ENCODE assay signal across 16 mouse cellular contexts in genomic region chr10:99126954-99127353, GRCm38 (mm10). TPM values are rescaled to one million over a fixed set of nuclear protein-coding genes. Genes with fewer than 3 reads are reported as not detected.
A peak's percentile ranks its signal among the peaks of the same experiment; 100 is the strongest.
DNase-seq lines count a peak whose midpoint lies in the region; ATAC-seq and TF ChIP-seq lines count a peak whose summit lies in the region.
"Had no signal": no experiment of that assay in that cellular context is flagged by ENCODE, and none has a peak within 500 bp of the region (broad histone marks: within the 10 kb centered on the region; RNA-seq: fewer than 3 reads in every experiment).

No protein-coding gene starts in this region.

- no peaks in the 10 kb centered on the region for H3K27me3 ChIP-seq in heart, embryonic 10.5 days (ENCODE audit: insufficient read depth, poor library complexity, severe bottlenecking)
- H3K27me3 ChIP-seq in hindbrain, postnatal 0 days (ENCODE audit: insufficient read depth, low read length), result no peaks in the 10 kb centered on the region
- H3K27me3 ChIP-seq in midbrain, postnatal 0 days (ENCODE audit: insufficient read depth, low read length), result no peaks in the 10 kb centered on the region
- H3K27me3 ChIP-seq: limb, embryonic 15.5 days had no signal

- intact Hi-C loops in heart, postnatal 14 days (cut with DNase I), result no loop called here

- H3K9me3 ChIP-seq in heart, embryonic 10.5 days, result no peaks in the 10 kb centered on the region
- no peaks in the 10 kb centered on the region for H3K9me3 ChIP-seq in hindbrain, postnatal 0 days (ENCODE audit: low read length)
- H3K9me3 ChIP-seq in midbrain, postnatal 0 days (ENCODE audit: low read length), result no peaks in the 10 kb centered on the region
- H3K9me3 ChIP-seq: limb, embryonic 15.5 days had no signal

- H3K27ac ChIP-seq in heart, embryonic 10.5 days, result no peak overlapping the region
- no peak overlapping the region for H3K27ac ChIP-seq in hindbrain, postnatal 0 days
- no peak overlapping the region for H3K27ac ChIP-seq in midbrain, postnatal 0 days (ENCODE audit: low read depth, low read length)
- H3K27ac ChIP-seq: limb, embryonic 15.5 days had no signal

- H3K36me3 ChIP-seq in heart, embryonic 10.5 days, result peaks cover 11% of the 10 kb centered on the region; the same call in 1 of the 2 replicates
- H3K36me3 ChIP-seq in hindbrain, postnatal 0 days (ENCODE audit: insufficient read depth, low read length), result no peaks in the 10 kb centered on the region; the same call in 1 of the 2 replicates
- peaks cover 9% of the 10 kb centered on the region for H3K36me3 ChIP-seq in midbrain, postnatal 0 days (ENCODE audit: insufficient read depth, low read length)
- H3K36me3 ChIP-seq: limb, embryonic 15.5 days had no signal

- H3K9ac ChIP-seq in hindbrain, postnatal 0 days (replicated peaks; ENCODE audit: low read length), result no peak overlapping the region
- H3K9ac ChIP-seq in midbrain, postnatal 0 days (replicated peaks; ENCODE audit: low read length, poor library complexity, severe bottlenecking), result no peak overlapping the region
- H3K9ac ChIP-seq: limb, embryonic 15.5 days had no signal

- WGBS in heart, embryonic 10.5 days, result 90% methylated on average over 14 of the region's 14 CpGs
- 92% methylated on average over 14 of the region's 14 CpGs for WGBS in hindbrain, postnatal 0 days
- 92% methylated on average over 14 of the region's 14 CpGs for WGBS in midbrain, postnatal 0 days

- H3K4me2 ChIP-seq in hindbrain, postnatal 0 days (ENCODE audit: low read depth, low read length), result no peak overlapping the region
- no peak overlapping the region for H3K4me2 ChIP-seq in midbrain, postnatal 0 days (ENCODE audit: low read depth, low read length, poor library complexity, severe bottlenecking)
- H3K4me2 ChIP-seq: limb, embryonic 15.5 days had no signal

- no peak for TF ChIP-seq CTCF in hindbrain, postnatal 0 days (IDR thresholded peaks at IDR 0.05; ENCODE audit: low read depth)
- no peak for TF ChIP-seq CTCF in midbrain, postnatal 0 days (IDR thresholded peaks at IDR 0.05)

- peaks cover 13% of the 10 kb centered on the region for H3K4me1 ChIP-seq in heart, embryonic 10.5 days
- no peaks in the 10 kb centered on the region for H3K4me1 ChIP-seq in hindbrain, postnatal 0 days (ENCODE audit: insufficient read depth, low read length)
- no peaks in the 10 kb centered on the region for H3K4me1 ChIP-seq in midbrain, postnatal 0 days (ENCODE audit: insufficient read depth, low read length)

- peak; percentile 71 for DNase-seq in heart, embryonic 10.5 days (ENCODE audit: low spot score)
- DNase-seq in heart, postnatal 14 days, result no peak
- peak; percentile 66 to 77 for DNase-seq in thymus, adult 18-20 months
- DNase-seq in urinary bladder, postnatal 36 days (ENCODE audit: low spot score in 2 of 2), result no peak
- no peak for DNase-seq in hindbrain, postnatal 0 days (ENCODE audit: low spot score)
- no peak for DNase-seq in midbrain, postnatal 0 days (ENCODE audit: low spot score)
- DNase-seq: cerebellum, postnatal 14 days; gastrocnemius, postnatal 10 days; heart, postnatal 4 days; right cerebral cortex, postnatal 14 days had no signal

- peak; percentile 36 for ATAC-seq in granulocyte monocyte progenitor cell, adult 5-6 weeks (replicated peaks; ENCODE audit: poor library complexity, severe bottlenecking)
- peak; percentile 43 for ATAC-seq in megakaryocyte progenitor cell, adult 5-6 weeks (replicated peaks; ENCODE audit: poor library complexity)
- ATAC-seq in hindbrain, postnatal 0 days, result no peak
- no peak for ATAC-seq in midbrain, postnatal 0 days (ENCODE audit: low FRiP score)

- H3K4me3 ChIP-seq in heart, embryonic 10.5 days, result no peak overlapping the region
- H3K4me3 ChIP-seq in hindbrain, postnatal 0 days (ENCODE audit: low read length), result no peak overlapping the region
- no peak overlapping the region for H3K4me3 ChIP-seq in midbrain, postnatal 0 days (ENCODE audit: low read depth, low read length)
- H3K4me3 ChIP-seq: limb, embryonic 15.5 days; myocyte had no signal

RNA-seq across cellular contexts. Expression of gene Phxr2, which starts 0.8 kb away (rescaled TPM):
- not detected in 2 replicates for polyA plus RNA-seq in heart, embryonic 10.5 days (2016; fragmentation: Nextera tagmentation; extraction: Ambion mirVana)
- not detected for total RNA-seq in heart, postnatal 14 days (2021)
- total RNA-seq in granulocyte monocyte progenitor cell, adult 5-6 weeks (2014; fragmentation: Nextera tagmentation), result 0.49 TPM in 1 of 2 replicates, not detected in the other
- not detected in 2 replicates for total RNA-seq in granulocyte monocyte progenitor cell, adult 5-6 weeks (2017)
- total RNA-seq in megakaryocyte progenitor cell, adult 5-6 weeks (2015), result not detected in 2 replicates
- not detected in 2 replicates for total RNA-seq in megakaryocyte progenitor cell, adult 5-6 weeks (2017)
- not detected in 2 replicates for total RNA-seq in hindbrain, postnatal 0 days (2014; rRNA removed)
- polyA plus RNA-seq in hindbrain, postnatal 0 days (2015; fragmentation: Nextera tagmentation; extraction: Ambion mirVana), result not detected in 2 replicates
- total RNA-seq in midbrain, postnatal 0 days (2014; rRNA removed), result not detected in 2 replicates
- polyA plus RNA-seq in midbrain, postnatal 0 days (2015; fragmentation: Nextera tagmentation; extraction: Ambion mirVana), result not detected in 2 replicates
- total RNA-seq: adrenal gland, postnatal 4 days; gastrocnemius, postnatal 10 days; heart, postnatal 4 days had no signal
- polyA plus RNA-seq: large intestine, adult 2 months; limb, embryonic 15.5 days; myocyte had no signal

RNA-seq across cellular contexts. Expression of gene Galnt4, which starts 19.0 kb away (rescaled TPM):
- 6.6 TPM in 2 replicates for polyA plus RNA-seq in heart, embryonic 10.5 days (2016; fragmentation: Nextera tagmentation; extraction: Ambion mirVana)
- total RNA-seq in heart, postnatal 14 days (2021), result 1 to 10 TPM; 4.0 to 4.2 TPM
- 6.5 and 8.3 TPM in 2 replicates for total RNA-seq in granulocyte monocyte progenitor cell, adult 5-6 weeks (2014; fragmentation: Nextera tagmentation)
- total RNA-seq in granulocyte monocyte progenitor cell, adult 5-6 weeks (2017), result 12.2 and 14.5 TPM in 2 replicates
- total RNA-seq in megakaryocyte progenitor cell, adult 5-6 weeks (2015), result 8.5 and 10.8 TPM in 2 replicates
- 9.9 and 11.8 TPM in 2 replicates for total RNA-seq in megakaryocyte progenitor cell, adult 5-6 weeks (2017)
- 5.1 and 5.2 TPM in 2 replicates for total RNA-seq in hindbrain, postnatal 0 days (2014; rRNA removed)
- 3.3 and 3.4 TPM in 2 replicates for polyA plus RNA-seq in hindbrain, postnatal 0 days (2015; fragmentation: Nextera tagmentation; extraction: Ambion mirVana)
- 4.1 and 4.7 TPM in 2 replicates for total RNA-seq in midbrain, postnatal 0 days (2014; rRNA removed)
- 2.4 and 2.5 TPM in 2 replicates for polyA plus RNA-seq in midbrain, postnatal 0 days (2015; fragmentation: Nextera tagmentation; extraction: Ambion mirVana)

RNA-seq across cellular contexts. Expression of gene Poc1b, which starts 20.1 kb away (rescaled TPM):
- polyA plus RNA-seq in heart, embryonic 10.5 days (2016; fragmentation: Nextera tagmentation; extraction: Ambion mirVana), result 12.0 and 16.2 TPM in 2 replicates
- 1 to 10 TPM; 7.6 to 8.8 TPM for total RNA-seq in heart, postnatal 14 days (2021)
- total RNA-seq in granulocyte monocyte progenitor cell, adult 5-6 weeks (2014; fragmentation: Nextera tagmentation), result 42.6 and 55.4 TPM in 2 replicates
- 13.4 and 14.6 TPM in 2 replicates for total RNA-seq in granulocyte monocyte progenitor cell, adult 5-6 weeks (2017)
- total RNA-seq in megakaryocyte progenitor cell, adult 5-6 weeks (2015), result 32.8 and 41.8 TPM in 2 replicates
- total RNA-seq in megakaryocyte progenitor cell, adult 5-6 weeks (2017), result 10.6 and 12.0 TPM in 2 replicates
- total RNA-seq in hindbrain, postnatal 0 days (2014; rRNA removed), result 10.1 and 13.8 TPM in 2 replicates
- 9.7 and 11.0 TPM in 2 replicates for polyA plus RNA-seq in hindbrain, postnatal 0 days (2015; fragmentation: Nextera tagmentation; extraction: Ambion mirVana)
- total RNA-seq in midbrain, postnatal 0 days (2014; rRNA removed), result 11.0 and 12.9 TPM in 2 replicates
- polyA plus RNA-seq in midbrain, postnatal 0 days (2015; fragmentation: Nextera tagmentation; extraction: Ambion mirVana), result 8.2 and 8.9 TPM in 2 replicates

Comparison
In these comparisons a context has a peak if more than half of its experiments do, and no peak if none do; other contexts are left out.
1. DNase-seq: peak in heart, embryonic 10.5 days (single experiment) and thymus, adult 18-20 months (2 of 2); none in heart, postnatal 14 days (0 of 2), urinary bladder, postnatal 36 days (0 of 2), hindbrain, postnatal 0 days (single experiment) and midbrain, postnatal 0 days (single experiment).
2. ATAC-seq: peak in granulocyte monocyte progenitor cell, adult 5-6 weeks (single experiment) and megakaryocyte progenitor cell, adult 5-6 weeks (single experiment); none in hindbrain, postnatal 0 days (single experiment) and midbrain, postnatal 0 days (single experiment).